Mouse (Mus musculus): Measurements from ENCODE around the gene Nrbp1. TPM values are rescaled to one million over a fixed set of nuclear protein-coding genes. Genes with fewer than 3 reads are reported as not detected.

The Nrbp1 gene
- polyA plus RNA-seq (2017; shearing (Covaris generic)): 209 TPM

GRCm38 (mm10) chr5:31240637-31241521, at the start of gene Nrbp1, which contains the start of gene Gm9970:
Gene Nrbp1, plus strand, starts transcription at chr5:31240864.
Gene Gm9970, minus strand, starts transcription at chr5:31241232.

GRCm38 (mm10) chr5:31192939-31193630, 47.6 kb upstream of the Nrbp1 start, which contains the start of the genes Snx17 and Eif2b4:
Gene Snx17, plus strand, starts transcription at chr5:31193227.
Gene Eif2b4, minus strand, starts transcription at chr5:31193430.

GRCm38 (mm10) chr5:31201742-31202590, 38.7 kb upstream of the Nrbp1 start, which contains the start of gene Zfp513:
Gene Zfp513, minus strand, starts transcription at chr5:31202303.

GRCm38 (mm10) chr5:31220448-31221303, 20.0 kb upstream of the Nrbp1 start, which contains the start of gene Ppm1g:
Gene Ppm1g, minus strand, starts transcription at chr5:31220687.

GRCm38 (mm10) chr5:31251541-31252101, 11.0 kb downstream of the Nrbp1 start, which contains the start of gene Krtcap3:
Gene Krtcap3, plus strand, starts transcription at chr5:31251691.

GRCm38 (mm10) chr5:31290521-31291360, 50.1 kb downstream of the Nrbp1 start, which contains the start of gene Ift172:
Gene Ift172, minus strand, starts transcription at chr5:31291116.

GRCm38 (mm10) chr5:31295606-31296141, 55.0 kb downstream of the Nrbp1 start, which contains the start of gene Fndc4:
Gene Fndc4, minus strand, starts transcription at chr5:31296080.

GRCm38 (mm10) chr5:31297047-31297757, 56.5 kb downstream of the Nrbp1 start, which contains the start of gene Gckr:
Gene Gckr, plus strand, starts transcription at chr5:31297443.

Other genes starting within 250 kb of the Nrbp1 start
- 94.0 TPM for gene Atraid, start 192.6 kb upstream of the Nrbp1 start, polyA plus RNA-seq (2017; shearing (Covaris generic))
- 15.0 TPM for gene Slc5a6, start 191.9 kb upstream of the Nrbp1 start, polyA plus RNA-seq (2017; shearing (Covaris generic))
- 32.5 TPM for gene Cad, start 186.1 kb upstream of the Nrbp1 start, polyA plus RNA-seq (2017; shearing (Covaris generic))
- not detected for gene Dnajc5g, start 134.6 kb upstream of the Nrbp1 start, polyA plus RNA-seq (2017; shearing (Covaris generic))
- gene Slc30a3, start 132.6 kb upstream of the Nrbp1 start, polyA plus RNA-seq (2017; shearing (Covaris generic)): 0.72 TPM
- not detected for gene Trim54, start 124.2 kb upstream of the Nrbp1 start, polyA plus RNA-seq (2017; shearing (Covaris generic))
- gene Ucn, start 102.0 kb upstream of the Nrbp1 start, polyA plus RNA-seq (2017; shearing (Covaris generic)): not detected
- 47.9 TPM for gene Mpv17, start 86.6 kb upstream of the Nrbp1 start, polyA plus RNA-seq (2017; shearing (Covaris generic))
- 1.2 TPM for gene Gm29609, start 61.0 kb upstream of the Nrbp1 start, polyA plus RNA-seq (2017; shearing (Covaris generic))
- 122 TPM for gene Gtf3c2, start 60.7 kb upstream of the Nrbp1 start, polyA plus RNA-seq (2017; shearing (Covaris generic))
- 148 TPM for gene Snx17, start 47.6 kb upstream of the Nrbp1 start, polyA plus RNA-seq (2017; shearing (Covaris generic))
- 98.6 TPM for gene Eif2b4, start 47.4 kb upstream of the Nrbp1 start, polyA plus RNA-seq (2017; shearing (Covaris generic))
- gene Zfp513, start 38.6 kb upstream of the Nrbp1 start, polyA plus RNA-seq (2017; shearing (Covaris generic)): 37.1 TPM
- gene Ppm1g, start 20.2 kb upstream of the Nrbp1 start, polyA plus RNA-seq (2017; shearing (Covaris generic)): 67.4 TPM
- not detected for gene Gm9970, start 368 bp downstream of the Nrbp1 start, polyA plus RNA-seq (2017; shearing (Covaris generic))
- gene Krtcap3, start 10.8 kb downstream of the Nrbp1 start, polyA plus RNA-seq (2017; shearing (Covaris generic)): 45.4 TPM
- 10.7 TPM for gene Ift172, start 50.3 kb downstream of the Nrbp1 start, polyA plus RNA-seq (2017; shearing (Covaris generic))
- not detected for gene Fndc4, start 55.2 kb downstream of the Nrbp1 start, polyA plus RNA-seq (2017; shearing (Covaris generic))
- not detected for gene Gckr, start 56.6 kb downstream of the Nrbp1 start, polyA plus RNA-seq (2017; shearing (Covaris generic))
- gene Zfp512, start 211.6 kb downstream of the Nrbp1 start, polyA plus RNA-seq (2017; shearing (Covaris generic)): 63.9 TPM
- gene 4930548H24Rik, start 244.9 kb downstream of the Nrbp1 start, polyA plus RNA-seq (2017; shearing (Covaris generic)): 0.17 TPM